Mouse (Mus musculus) CH12.LX (cell line): Measurements from ENCODE around the gene Tacr2. TPM values are rescaled to one million over a fixed set of nuclear protein-coding genes. Genes with fewer than 3 reads are reported as not detected.

ENCODE experiments used
- DNase-seq: peaks from one replicate; pipeline ENCODE4 v3.0.0-alpha.2; 2013; ENCODE audit errors: extremely low read depth
- H3K27ac ChIP-seq: 2 replicates; pipeline ENCODE4 v1.5.1; 2012; ENCODE audit warnings: low read depth, mild to moderate bottlenecking, control low read depth, moderate library complexity; ENCODE audit not compliant: insufficient read depth
- H3K27me3 ChIP-seq: replicated peaks from 2 replicates; pipeline ENCODE3; 2012; ENCODE audit warnings: inconsistent platforms
- H3K36me3 ChIP-seq, 2 experiments: replicated peaks in 1 of 2; 2 replicates each; pipeline versions ENCODE3 to v1.6.1; 2012; ENCODE audit warnings: inconsistent platforms in 1 of 2, low read length in 1 of 2, mild to moderate bottlenecking in 1 of 2, mixed read lengths in 1 of 2, moderate library complexity in 1 of 2; ENCODE audit not compliant: control insufficient read depth in 1 of 2, insufficient read depth in 1 of 2
- H3K4me1 ChIP-seq, 2 experiments: 2 replicates each; pipeline ENCODE4 v1.6.1; 2012; ENCODE audit warnings: inconsistent platforms in 1 of 2, moderate library complexity in 1 of 2; ENCODE audit not compliant: insufficient read depth in 2 of 2, control insufficient read depth in 1 of 2
- H3K4me2 ChIP-seq: 2 replicates; pipeline ENCODE4 v1.6.1; 2012; ENCODE audit warnings: low read depth, mild to moderate bottlenecking, control low read depth; ENCODE audit not compliant: poor library complexity, insufficient read depth, severe bottlenecking
- H3K4me3 ChIP-seq, 3 experiments: fragments of 150-350 bp in 1 of 3; sonication (generic) in 1 of 3; replicated peaks in 1 of 3; 2 replicates each; pipeline versions ENCODE3 to v1.5.1; 2011 to 2012; ENCODE audit warnings: low read depth in 2 of 3, low read length in 2 of 3, mild to moderate bottlenecking in 2 of 3, moderate library complexity in 2 of 3, control low read depth in 1 of 3, improper control_type of control experiment in 1 of 3, inconsistent platforms in 1 of 3, mixed read lengths in 1 of 3; ENCODE audit not compliant: poor library complexity in 1 of 3
- H3K79me2 ChIP-seq: replicated peaks from 2 replicates; pipeline ENCODE4 v1.6.1; 2012; ENCODE audit warnings: mild to moderate bottlenecking, moderate library complexity; ENCODE audit not compliant: control insufficient read depth, poor library complexity, insufficient read depth, severe bottlenecking; ENCODE audit errors: extremely low read depth
- H3K9ac ChIP-seq: 2 replicates; pipeline ENCODE4 v1.6.1; 2012; ENCODE audit warnings: low read depth, mild to moderate bottlenecking, control low read depth, moderate library complexity; ENCODE audit not compliant: insufficient read depth
- H3K9me3 ChIP-seq: replicated peaks from 2 replicates; pipeline ENCODE3; 2012; ENCODE audit warnings: low read length, inconsistent platforms, mixed read lengths
- CHD2 ChIP-seq: IDR thresholded peaks from 2 replicates; pipeline ENCODE4 v1.6.1; 2011; ENCODE audit warnings: low read length, improper control_type of control experiment
- ELF1 ChIP-seq: IDR thresholded peaks from 2 replicates; pipeline ENCODE4 v1.6.1; 2014; ENCODE audit warnings: low read depth, mild to moderate bottlenecking, inconsistent platforms, low read length, improper control_type of control experiment
- EP300 ChIP-seq: IDR thresholded peaks from 2 replicates; pipeline ENCODE4 v1.6.1; 2011; ENCODE audit warnings: low read length, improper control_type of control experiment
- KAT2A ChIP-seq: IDR thresholded peaks from 2 replicates; pipeline ENCODE4 v1.6.1; 2012; ENCODE audit warnings: low read length, improper control_type of control experiment, inconsistent platforms; ENCODE audit not compliant: insufficient replicate concordance
- MAFK ChIP-seq: IDR thresholded peaks from 2 replicates; pipeline ENCODE4 v1.6.1; 2011; ENCODE audit warnings: low read length, improper control_type of control experiment; ENCODE audit not compliant: insufficient replicate concordance
- MAX ChIP-seq: IDR thresholded peaks from 2 replicates; pipeline ENCODE4 v1.6.1; 2011; ENCODE audit warnings: low read length, improper control_type of control experiment
- MEF2A ChIP-seq: IDR thresholded peaks from 2 replicates; pipeline ENCODE4 v1.6.1; 2014; ENCODE audit warnings: low read depth, mild to moderate bottlenecking, inconsistent platforms, low read length, improper control_type of control experiment, borderline replicate concordance
- MXI1 ChIP-seq: IDR thresholded peaks from 2 replicates; pipeline ENCODE4 v1.6.1; 2011; ENCODE audit warnings: mild to moderate bottlenecking, low read depth, low read length, improper control_type of control experiment
- NELFE ChIP-seq: IDR thresholded peaks from 2 replicates; pipeline ENCODE4 v1.6.1; 2011; ENCODE audit warnings: low read depth, low read length, improper control_type of control experiment
- POLR2A ChIP-seq: IDR thresholded peaks from 2 replicates; pipeline ENCODE4 v1.6.1; 2011; ENCODE audit warnings: low read depth, mild to moderate bottlenecking, improper control_type of control experiment, low read length
- RCOR1 ChIP-seq: conservative IDR thresholded peaks from 2 replicates; pipeline ENCODE4 v1.6.1; 2012; ENCODE audit warnings: low read depth, mild to moderate bottlenecking, inconsistent platforms, low read length, improper control_type of control experiment
- TBP ChIP-seq: conservative IDR thresholded peaks from 2 replicates; pipeline ENCODE4 v1.6.1; 2011; ENCODE audit warnings: low read depth, low read length, improper control_type of control experiment
- UBTF ChIP-seq: IDR thresholded peaks from 2 replicates; pipeline ENCODE4 v1.6.1; 2012; ENCODE audit warnings: low read depth, mild to moderate bottlenecking, inconsistent platforms, low read length, improper control_type of control experiment, moderate library complexity
- ZC3H11A ChIP-seq: IDR thresholded peaks from 2 replicates; pipeline ENCODE4 v1.6.1; 2012; ENCODE audit warnings: low read depth, mild to moderate bottlenecking, inconsistent platforms, low read length, improper control_type of control experiment
- dilution Hi-C: fragments of 300-500 bp; cut with MboI; formaldehyde crosslinking; loops from 2 replicates; pipeline ENCODE4 v1.14.3; 2020; ENCODE audit warnings: low sequenced_read_pairs; ENCODE audit not compliant: extremely low pct_unique_long_range_greater_than_20kb, extremely low pct_ligation_motif_present
- in situ Hi-C: fragments of 300-500 bp; cut with MboI; formaldehyde crosslinking; loops from 3 replicates; pipeline ENCODE4 v1.14.3; 2019; ENCODE audit warnings: low sequenced_read_pairs, low pct_ligation_motif_present, low pct_unique_long_range_greater_than_20kb, mixed read lengths
- polyA plus RNA-seq: library from polyadenylated mRNA; unstranded; fragments of >175 nt; gene quantifications from 2 replicates; pipeline ENCODE4 v1.2.1, GENCODE M21; 2012; ENCODE audit warnings: low read depth; ENCODE audit not compliant: insufficient read length
- total RNA-seq, 2 experiments: library from RNA; depleted of rRNA; stranded (reverse); fragments of 300-350 nt in 1 of 2; fragments of >200 nt in 1 of 2; gene quantifications; 2 replicates each; pipeline ENCODE4 v1.2.3; 2012 to 2014

Gene Tacr2
- total and polyA plus RNA-seq, 3 experiments = 0.04 to 0.24 (median 0.13) TPM

GRCm38 (mm10) chr10:62305090-62305489, 52.9 kb downstream of the Tacr2 start:
- in situ Hi-C loops = no loop called here
- Histone ChIP-seq H3K27ac (no peak overlapping the region), H3K4me3 (no peak overlapping the region), H3K9ac (no peak overlapping the region), H3K36me3 (peaks cover 0 to 71% of the 10 kb centered on the region in 2 experiments), H3K9me3 (peaks cover 4% of the 10 kb centered on the region), H3K4me2 (no peak overlapping the region), H3K27me3 (no peaks in the 10 kb centered on the region), H3K79me2 (no peaks in the 10 kb centered on the region), H3K4me1 (peaks cover 3 to 15% of the 10 kb centered on the region in 2 experiments; a peak in 3 of 4 replicates)
- TF ChIP-seq ELF1 = no peak
- TF ChIP-seq MXI1 = no peak
- TF ChIP-seq MAFK = no peak
- no peak for TF ChIP-seq POLR2A
- no peak for TF ChIP-seq EP300
- no peak for TF ChIP-seq RCOR1
- no peak for TF ChIP-seq UBTF
- no peak for TF ChIP-seq CHD2
- TF ChIP-seq MEF2A = no peak
- no peak for DNase-seq
- dilution Hi-C loops = no loop called here

GRCm38 (mm10) chr10:62306483-62306882, 54.2 kb downstream of the Tacr2 start:
- TF ChIP-seq NELFE = no peak
- TF ChIP-seq MAX = no peak
- no peak for TF ChIP-seq ZC3H11A
- no peak for TF ChIP-seq MAFK
- no peak for TF ChIP-seq KAT2A
- TF ChIP-seq MEF2A = no peak
- TF ChIP-seq TBP = no peak
- peaks cover 0 to 67% of the 10 kb centered on the region in 2 experiments for H3K36me3 ChIP-seq
- peaks cover 4% of the 10 kb centered on the region for H3K9me3 ChIP-seq
- H3K27ac ChIP-seq = no peak overlapping the region
- H3K4me2 ChIP-seq = no peak overlapping the region
- peaks cover 2 to 16% of the 10 kb centered on the region in 2 experiments for H3K4me1 ChIP-seq
- no peak overlapping the region for H3K4me3 ChIP-seq
- H3K79me2 ChIP-seq = no peaks in the 10 kb centered on the region
- dilution Hi-C loops = no loop called here
- in situ Hi-C loops = no loop called here
- no peaks in the 10 kb centered on the region for H3K27me3 ChIP-seq
- H3K9ac ChIP-seq = no peak overlapping the region
- no peak for DNase-seq
